Mouse (Mus musculus) embryo, embryonic 9.5 days (tissue): ENCODE data around the gene 4933415A04Rik.

ENCODE experiments used
- DNase-seq: peaks from one replicate; pipeline ENCODE4 v3.0.0-alpha.2; 2017; ENCODE audit errors: extremely low spot score

4933415A04Rik gene

DNA sequence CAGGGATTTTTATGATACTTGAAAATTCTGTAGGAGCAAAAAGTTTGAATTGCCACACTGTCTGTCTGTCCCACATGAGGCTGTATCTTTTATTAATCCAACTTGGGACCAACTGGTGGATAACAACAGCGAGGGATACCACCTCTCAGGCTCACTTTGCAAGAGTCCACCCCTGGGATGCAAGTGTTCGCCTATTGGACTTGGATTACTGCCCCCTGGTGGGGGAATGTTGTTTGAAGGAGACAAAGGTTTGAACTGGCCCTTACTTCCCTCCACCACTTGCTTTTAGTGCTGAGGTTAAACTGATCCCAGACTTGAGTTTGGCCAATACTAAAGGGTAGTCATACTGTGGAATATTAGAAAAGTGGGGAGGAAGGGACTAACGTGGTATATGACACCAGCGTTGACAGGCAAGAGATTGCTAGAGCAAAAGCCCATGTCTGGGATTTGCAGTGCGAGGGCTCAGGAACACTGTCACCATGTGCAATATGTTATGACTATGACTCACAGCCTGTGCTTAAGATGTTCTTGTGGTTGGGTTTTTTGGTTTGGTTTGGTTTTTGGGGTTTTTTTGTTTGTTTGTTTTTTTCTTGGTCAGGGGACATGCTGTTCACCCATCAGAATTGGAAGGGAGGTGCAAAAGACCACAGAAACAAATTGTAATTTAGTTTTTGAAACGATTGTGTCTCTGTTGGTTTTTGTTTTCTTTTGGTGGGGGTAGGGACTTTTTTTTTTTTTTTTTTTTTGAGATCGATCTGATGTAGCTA, at the start of gene 4933415A04Rik:
Gene 4933415A04Rik (plus strand): TSS at position 717 of the 767 bp plus-strand sequence.
- DNase-seq = peak; percentile 74

DNA sequence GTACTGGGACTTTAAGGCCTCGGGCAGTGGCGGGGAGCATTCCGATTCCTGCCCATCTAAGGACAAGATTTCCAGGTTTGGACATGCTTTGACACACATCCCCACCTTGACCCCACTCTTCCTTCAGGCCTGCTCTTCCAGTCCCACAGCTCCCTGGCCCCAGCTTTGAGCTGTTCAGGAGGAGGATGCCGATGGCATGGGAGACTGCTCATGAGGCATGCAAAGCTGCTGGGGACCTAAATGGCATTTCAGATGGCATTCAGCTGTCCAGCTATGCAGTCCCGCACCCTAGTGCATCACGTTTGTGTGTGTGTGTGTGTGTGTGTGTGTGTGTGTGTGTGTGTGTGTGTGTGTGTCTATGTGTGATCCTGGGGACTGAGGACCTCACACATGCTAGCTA, 49.8 kb upstream of the 4933415A04Rik start:
- DNase-seq = no peak

DNA sequence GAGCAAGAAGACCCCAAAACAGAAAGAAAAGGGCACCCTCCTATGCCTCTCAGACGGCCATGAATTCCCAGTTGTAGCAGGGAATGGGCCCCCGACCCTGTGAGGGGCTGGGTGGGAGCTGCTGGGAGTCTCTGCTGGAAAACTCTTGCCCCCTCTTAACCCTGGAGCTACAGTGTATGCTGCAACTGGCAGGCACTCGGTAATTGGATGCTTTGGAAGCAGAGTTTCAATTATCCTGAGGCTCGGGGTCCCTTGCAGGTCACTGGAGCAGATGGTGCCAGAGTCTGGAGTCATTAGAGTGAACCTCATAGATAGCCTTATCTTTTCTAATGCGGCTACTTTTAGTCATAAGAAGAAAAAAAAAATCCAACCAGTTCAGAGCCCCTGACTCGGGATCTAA, 47.0 kb upstream of the 4933415A04Rik start:
- no peak for DNase-seq

DNA sequence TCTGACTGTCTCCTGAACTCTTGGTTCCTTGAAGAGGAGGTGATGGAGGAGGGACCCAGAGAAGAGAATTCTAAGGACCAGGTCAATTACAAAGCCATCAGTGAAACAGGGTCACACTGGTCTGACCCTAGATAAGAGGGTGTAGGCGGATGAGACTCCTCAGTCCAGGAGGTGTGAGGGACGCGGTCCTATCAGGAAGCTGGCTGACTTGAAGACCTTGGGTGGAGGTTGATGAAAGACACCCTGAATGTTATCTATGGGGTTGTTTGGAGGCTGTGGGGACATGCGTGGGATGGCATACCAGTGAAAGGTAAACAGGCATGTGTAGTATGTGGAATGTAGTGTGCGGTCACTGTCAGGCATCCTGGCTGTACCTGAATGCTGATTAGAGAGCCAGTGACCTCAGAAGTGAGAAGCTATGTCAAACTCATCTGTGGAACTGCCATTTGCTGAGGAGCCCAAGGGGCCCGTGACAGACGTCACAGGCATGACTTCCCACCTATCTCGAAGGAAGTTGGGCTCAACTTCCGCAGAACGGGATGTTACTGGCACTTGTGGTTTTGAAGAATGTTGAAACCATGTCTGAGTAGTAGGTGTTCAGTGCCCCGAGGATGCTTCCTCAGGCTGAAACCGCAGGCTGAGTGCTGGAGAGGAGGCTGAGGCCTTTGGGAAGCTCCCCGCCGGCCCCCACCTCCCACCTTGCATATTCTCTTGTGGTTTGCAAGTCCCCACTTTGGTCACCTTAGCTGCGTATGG, 43.0 kb upstream of the 4933415A04Rik start:
- no peak for DNase-seq

DNA sequence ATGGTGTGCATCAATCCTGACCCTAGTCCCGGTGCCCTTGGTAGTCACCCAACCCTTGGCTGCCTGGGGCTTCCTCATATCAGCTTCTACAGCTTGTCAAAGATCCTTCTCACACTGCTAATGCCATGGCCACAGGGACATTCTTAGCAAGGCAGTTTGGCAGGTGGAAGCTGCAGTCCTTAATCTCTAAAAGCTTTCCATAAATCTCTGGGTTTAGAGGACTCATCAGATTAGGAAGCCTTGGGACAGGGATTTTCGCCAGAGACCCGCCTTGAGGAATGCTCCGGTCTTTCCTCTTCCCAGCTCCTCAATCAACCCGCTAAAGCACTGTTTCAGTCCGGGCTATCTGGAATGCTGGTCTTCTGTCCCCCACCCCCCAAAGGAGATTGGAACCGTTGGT, 42.0 kb upstream of the 4933415A04Rik start:
- DNase-seq = no peak

DNA sequence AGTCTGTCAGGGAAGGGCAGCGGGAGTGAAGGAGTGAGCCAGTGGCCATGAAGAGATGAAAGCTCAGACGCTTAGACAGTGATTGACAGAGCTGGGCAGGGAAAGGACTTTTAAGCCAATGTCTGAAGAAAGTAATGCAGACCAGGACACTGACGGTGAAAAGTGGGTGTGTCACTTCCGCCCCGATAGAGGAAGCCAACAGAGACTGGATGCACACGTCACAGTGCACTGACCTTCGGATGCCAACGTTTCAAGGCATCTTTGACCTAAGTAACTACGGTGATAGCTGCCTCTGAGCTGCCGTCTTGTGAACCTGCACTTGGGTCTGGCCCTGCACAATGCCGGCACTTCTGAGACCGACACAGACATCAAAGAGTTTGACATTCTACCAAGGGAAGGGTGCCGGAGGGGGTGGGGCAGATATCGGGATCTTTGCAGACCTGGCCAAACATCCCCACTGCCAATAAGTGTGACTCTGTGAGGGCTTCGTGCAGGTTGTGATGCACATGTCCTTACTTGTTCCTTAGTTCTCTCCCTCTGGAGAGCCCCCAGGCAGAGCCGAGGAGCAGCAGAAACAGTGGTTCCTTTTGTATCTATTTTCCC, 40.9 kb upstream of the 4933415A04Rik start:
- DNase-seq = no peak

DNA sequence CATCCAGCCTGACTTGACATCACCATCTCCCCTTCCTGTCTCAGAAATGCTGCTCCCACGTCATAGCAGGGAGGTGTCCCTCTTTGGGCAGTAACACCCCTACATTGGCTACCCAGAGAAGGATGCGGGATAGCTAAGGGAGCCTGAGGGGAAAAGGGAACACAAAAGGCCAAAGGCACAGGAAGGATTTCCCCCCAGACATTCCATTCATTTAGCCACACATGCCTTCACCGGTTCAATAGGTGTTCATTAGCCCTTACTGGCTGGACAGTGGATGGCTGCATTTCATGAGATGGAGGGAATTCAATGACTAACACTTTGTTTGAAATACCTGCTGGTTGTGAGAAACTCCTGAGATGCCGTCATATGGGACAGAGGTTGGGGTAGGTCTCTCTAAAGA, 40.2 kb upstream of the 4933415A04Rik start:
- DNase-seq = no peak

DNA sequence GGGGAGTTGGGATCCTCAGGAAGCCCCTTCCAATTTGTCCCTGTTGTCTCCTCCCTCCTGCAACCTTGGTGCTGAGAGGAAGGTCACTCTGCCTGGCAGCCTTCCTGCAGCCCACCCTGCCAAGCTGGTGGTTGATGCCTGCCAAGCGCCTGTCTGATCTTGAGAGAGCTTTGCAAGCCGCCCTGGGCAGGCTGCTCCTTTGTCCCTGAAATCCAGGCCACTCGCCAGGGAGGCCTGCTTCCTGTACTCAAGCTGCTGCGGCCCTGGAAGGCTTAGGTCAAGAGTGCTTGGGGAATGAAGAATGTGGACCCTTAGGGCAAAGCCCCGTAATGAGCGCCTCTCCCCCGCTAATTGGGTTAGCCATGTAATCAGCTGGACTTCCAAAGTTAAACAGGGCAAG, 38.7 kb upstream of the 4933415A04Rik start:
- DNase-seq = peak; percentile 58

DNA sequence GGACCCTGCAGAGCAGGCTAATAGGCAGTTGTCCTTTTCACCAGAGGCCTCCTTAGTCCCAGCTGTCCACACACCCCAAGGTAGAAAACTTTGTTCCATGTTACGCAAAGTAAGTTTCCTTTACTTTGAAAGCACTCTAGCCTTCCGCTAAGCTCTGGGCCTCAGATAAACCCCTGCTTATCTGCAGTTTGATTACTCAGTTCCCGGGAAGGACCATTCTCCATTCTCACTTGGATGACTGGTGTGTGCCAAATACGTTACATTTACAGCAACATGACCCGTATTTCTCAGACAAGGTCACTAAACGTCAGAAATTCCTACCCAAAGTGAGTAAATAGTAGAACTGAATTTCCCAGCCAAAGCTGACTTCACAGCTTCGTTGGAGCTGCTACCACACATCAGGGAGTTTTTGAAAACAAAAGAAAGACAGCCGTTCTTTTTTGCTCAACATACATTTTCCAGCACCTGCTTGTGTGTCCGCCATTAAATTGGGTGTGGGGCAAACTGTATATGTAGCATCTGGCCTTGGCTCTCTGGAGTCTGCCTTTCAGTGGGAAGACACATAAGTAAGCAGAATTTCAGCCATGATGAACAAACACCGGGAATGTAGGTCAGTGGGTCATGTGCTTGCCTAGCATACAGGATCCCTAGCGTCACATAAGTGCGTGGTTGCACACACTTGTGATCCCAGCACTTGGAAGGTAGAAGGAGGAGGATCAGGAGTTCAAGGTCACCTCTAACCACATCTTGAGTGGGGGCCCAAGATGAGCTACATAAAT, 38.0 kb upstream of the 4933415A04Rik start:
- DNase-seq = no peak

DNA sequence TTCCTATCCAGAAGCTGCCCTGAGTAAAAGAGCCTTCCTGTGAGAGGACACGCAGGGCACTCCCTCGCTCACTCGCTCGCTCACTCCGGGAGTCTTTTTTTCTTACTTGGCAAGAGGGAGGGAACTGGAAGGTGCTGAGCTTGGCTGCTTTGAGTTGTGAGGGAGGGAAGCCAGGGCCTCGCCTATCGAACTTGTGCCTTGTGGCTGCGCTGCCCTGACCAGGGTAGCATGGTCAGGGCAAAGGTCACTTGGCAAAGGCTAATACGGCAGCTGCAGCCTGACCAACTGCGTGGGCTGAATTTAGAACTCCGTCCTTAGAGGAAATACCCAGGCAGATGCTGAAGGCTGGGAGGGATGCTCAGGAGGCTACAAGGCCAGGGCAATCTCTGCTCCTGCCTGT, 37.1 kb upstream of the 4933415A04Rik start:
- no peak for DNase-seq

DNA sequence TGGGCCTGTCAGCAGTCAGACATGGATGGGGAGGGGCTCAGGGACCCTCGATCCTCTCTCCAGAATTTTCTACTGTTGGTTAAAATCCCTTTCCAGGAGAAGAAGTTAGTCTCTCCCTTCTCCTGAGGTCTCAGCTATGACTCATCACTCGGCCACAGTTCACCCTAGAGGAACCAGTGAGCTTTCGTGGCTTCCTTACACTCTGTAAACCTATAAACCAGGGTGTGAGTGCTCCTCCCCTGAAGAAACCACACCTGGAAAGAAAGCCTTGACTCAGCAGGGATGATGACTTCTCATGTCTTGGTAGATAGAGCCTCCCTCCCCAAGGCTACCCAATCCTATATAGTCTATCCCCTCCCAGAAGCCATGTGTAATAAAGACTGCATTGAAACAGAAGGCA, 35.1 kb upstream of the 4933415A04Rik start:
- no peak for DNase-seq

DNA sequence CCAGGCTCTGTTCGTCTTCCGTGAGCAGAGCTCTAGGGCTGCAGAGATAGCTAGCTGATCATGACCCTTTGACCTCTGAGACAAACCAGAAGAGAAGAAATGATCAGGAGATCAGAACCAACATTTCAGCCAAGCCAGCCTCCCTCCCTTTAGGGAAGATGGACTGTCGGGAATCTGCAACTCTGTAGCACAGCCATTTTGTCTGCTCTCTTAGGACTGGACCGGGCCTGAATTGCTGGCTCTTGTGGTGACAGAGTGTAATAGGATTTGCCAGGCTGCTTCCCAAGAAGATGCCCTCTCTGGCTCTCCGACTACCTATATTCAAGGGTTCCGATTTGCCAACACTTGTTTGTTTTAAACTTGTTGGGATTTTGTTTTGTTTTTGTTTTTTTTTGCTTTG, 34.2 kb upstream of the 4933415A04Rik start:
- no peak for DNase-seq

DNA sequence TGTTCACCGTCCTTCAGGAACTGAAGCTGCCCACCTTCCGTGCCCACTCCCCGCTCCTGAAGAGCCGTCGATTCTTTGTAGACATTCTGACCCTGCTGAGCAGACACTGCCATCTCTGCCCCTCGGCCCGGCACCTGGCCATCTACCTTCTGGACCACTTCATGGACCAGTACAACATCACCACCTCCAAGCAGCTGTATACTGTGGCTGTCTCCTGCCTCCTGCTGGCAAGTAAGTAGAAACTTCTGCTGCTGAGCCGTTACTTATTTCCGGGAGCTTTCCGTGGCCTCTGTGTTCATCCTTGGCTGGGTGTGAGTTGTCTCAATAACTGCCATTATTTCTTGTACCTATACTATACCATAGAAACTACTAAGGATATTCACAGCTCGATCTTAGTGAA, 30.3 kb upstream of the 4933415A04Rik start:
- DNase-seq = no peak

DNA sequence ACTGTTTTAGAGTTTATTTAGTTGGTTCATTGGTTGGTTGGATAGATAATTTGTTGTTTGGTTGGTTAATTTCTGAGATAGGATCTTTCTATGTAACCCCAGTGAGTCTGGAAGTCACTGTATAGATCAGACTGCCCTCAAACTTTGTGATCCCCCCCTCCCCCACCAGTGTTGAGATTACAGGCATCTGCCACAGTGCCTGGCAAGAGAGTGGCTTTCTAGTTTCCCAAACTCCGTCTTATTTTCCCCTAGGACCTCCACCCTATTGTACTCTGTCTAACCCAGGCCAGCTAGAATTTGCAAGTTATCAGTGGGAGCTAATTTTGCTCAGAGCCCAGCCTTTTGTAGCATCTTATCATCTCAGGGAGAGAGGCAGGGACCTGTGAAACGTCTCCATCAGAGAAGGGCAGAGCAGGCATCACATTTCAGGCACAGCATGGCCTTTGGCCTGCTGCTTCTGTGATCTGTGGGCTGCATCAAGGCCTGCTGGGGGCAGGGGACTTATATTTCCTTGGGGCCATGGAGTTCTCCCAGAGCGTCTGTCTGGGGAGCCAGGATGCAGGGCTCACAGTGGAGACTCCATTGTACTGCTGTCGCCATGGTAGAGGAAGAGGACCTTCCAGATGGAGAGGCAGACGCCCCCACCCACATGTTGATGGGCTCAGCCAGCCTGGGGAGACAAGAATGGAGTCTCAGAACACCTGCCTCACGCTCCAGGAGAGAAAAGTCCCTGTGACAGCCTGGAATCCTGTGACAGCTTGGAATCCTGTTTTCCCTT, 27.1 kb upstream of the 4933415A04Rik start:
- peak; percentile 58 for DNase-seq

DNA sequence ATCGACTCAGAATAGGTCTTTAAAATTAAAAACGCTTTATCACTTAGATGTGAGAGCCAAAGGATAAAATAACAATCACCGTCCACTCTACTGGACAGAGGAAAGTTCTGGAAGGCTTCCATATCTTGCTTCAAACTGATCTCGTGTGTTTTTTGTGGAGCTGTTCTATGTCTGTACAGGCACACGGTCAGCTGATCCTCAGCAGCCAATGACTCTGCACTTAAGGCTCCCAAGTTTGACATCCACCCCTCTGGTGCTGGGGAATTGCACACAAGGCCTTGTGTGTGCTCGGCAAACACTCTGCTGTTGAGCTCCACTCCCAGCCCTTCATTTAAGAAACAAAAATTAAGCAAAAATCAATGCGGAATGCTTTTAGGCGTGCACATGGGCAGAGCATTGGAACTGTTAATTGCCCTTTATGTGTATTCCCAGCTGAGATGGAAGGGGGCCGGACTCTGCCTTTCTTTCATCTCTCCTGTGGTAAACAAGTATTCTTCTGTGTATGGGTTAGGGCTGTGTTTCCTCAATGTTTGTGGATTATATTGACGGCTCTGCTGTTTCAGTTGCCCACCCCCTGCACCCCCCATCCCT, 23.1 kb upstream of the 4933415A04Rik start:
- DNase-seq = no peak

DNA sequence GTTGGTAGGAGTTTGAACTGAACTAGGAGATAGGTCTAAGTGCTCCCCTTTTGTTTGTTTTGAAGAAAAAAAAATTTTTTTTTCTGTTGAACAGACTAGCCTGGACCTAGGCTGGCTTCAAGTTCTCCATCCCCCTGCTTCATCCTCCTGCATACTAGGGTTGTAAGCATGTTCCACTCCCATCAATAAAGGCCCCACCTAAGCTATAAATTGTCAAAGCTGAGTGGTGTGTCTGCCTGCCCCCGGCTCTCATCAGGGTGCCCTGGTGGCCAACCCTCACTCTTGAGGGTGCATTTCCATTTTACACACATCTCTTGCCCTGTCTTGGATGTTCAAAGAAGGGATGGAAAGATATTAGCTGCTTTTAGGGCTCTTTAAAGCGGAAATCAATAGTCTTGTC, 21.4 kb upstream of the 4933415A04Rik start:
- DNase-seq = no peak

DNA sequence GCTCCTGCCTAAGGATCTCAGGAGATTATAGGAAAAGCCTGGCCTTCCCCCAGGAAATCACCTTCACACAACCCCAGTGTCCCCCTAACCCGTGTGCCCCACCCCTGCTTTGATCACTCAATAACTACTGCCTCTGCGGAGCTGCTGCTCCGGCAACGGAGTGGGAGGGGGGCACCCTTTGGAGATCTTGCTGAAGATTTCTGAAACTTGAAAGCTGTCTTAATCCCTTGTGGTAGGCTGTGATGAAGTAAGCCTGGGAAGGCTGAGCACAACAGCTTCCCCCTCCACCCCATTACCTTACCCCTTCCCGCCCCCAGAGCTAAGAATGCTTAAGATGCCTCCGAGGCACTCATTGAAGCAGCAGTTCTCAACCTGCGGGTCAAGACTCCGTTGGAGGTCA, 21.0 kb upstream of the 4933415A04Rik start:
- peak; percentile 57 for DNase-seq

DNA sequence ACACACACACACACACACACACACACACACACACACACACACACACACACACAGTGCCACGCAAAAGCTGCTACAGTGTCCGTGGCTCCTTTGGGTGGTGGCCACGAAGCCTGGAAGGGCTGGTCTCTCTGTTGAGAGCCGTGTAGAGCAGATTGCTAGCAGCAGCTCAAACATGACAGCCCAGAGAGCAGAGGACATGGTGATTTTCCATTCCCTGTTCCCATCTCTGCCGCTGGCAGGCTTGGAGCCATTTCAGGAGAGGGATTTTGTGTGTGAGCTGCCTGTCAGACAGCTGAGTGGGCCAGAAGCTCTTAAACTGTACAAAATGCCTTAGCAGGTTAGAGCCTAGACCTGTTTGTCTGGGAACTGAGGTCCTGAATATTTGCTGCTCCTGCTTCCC, 20.1 kb upstream of the 4933415A04Rik start:
- no peak for DNase-seq

DNA sequence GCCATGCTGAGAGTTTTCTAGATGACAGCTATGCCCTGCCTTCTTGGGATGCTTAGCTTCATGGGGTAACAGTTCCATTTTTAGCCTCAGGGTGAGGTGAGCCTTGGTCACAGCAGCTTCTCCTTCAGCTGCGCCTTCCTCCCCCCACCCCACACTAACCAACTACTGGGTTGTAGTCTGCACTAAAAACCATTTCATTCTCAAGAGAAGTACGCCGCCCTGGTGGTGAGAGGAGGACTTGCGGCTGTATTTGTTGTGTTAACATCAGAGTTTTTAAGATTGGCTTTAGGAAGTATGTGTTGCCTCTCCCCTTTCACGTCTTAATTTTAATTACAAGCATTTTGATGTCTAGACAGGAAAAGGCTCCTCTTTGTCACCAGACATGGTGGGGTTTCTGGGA, 18.6 kb upstream of the 4933415A04Rik start:
- no peak for DNase-seq

DNA sequence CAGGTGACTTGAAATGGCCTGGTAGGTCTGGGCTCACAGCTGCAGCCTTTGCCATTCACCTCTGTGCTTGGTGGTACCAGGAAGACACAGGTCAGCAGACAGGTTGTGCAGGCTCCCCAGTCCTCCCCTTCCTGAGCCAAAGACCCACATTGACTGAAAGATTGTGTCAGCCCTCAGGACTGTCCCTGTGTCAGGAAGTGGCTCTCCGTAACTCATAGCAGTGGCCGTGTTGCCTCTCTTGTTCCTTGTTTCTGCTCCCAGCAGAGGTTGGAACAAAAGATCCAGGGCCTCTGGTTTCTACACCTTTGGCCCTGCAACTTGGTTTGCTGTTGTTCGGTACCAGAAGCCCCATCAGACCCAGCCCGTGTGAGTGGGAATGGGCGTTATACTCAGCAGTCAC, 17.7 kb upstream of the 4933415A04Rik start:
- DNase-seq = no peak

DNA sequence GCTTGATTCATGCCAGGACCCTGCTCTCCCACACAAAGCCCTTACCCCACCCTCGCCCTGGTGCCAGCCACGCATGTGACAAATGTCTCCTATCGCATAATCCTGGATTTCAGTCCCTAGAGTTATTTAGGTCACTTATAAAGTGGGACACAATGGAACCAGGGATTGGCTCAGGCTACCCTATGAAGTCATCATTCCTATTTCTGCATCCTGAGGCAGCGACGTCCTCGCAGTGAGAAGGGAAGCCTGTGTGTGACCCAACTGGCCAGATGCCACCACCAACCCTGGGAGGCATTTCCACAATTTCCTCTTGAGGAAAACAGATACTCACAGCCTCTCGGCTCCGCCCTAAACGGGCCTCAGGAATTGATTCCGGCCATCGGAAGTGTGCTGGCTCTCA, 17.2 kb upstream of the 4933415A04Rik start:
- no peak for DNase-seq
